In genomic region chr11:119947426-119947825, GRCm38 (mm10) we compare ENCODE assay signal across 26 mouse cellular contexts. TPM values are rescaled to one million over a fixed set of nuclear protein-coding genes. Genes with fewer than 3 reads are reported as not detected.
DNase-seq lines count a peak whose midpoint lies in the region; ATAC-seq and TF ChIP-seq lines count a peak whose summit lies in the region.
"Had no signal": no experiment of that assay in that cellular context is flagged by ENCODE, and none has a peak within 500 bp of the region (broad histone marks: within the 10 kb centered on the region; RNA-seq: fewer than 3 reads in every experiment).

No protein-coding gene starts in this region.

- no peak for TF ChIP-seq CTCF in left cerebral cortex, adult 2 months (IDR thresholded peaks at IDR 0.05)
- TF ChIP-seq CTCF in intestine, postnatal 0 days (IDR thresholded peaks at IDR 0.05; ENCODE audit: low read depth), result no peak

- no peaks in the 10 kb centered on the region for H3K36me3 ChIP-seq in liver, embryonic 13.5 days
- H3K36me3 ChIP-seq in liver, embryonic 16.5 days (ENCODE audit: control insufficient read depth, insufficient read depth), result no peaks in the 10 kb centered on the region
- H3K36me3 ChIP-seq in intestine, postnatal 0 days (ENCODE audit: control insufficient read depth, insufficient read depth), result no peaks in the 10 kb centered on the region
- H3K36me3 ChIP-seq: embryonic facial prominence, embryonic 12.5 days; embryonic facial prominence, embryonic 15.5 days; G1E; heart, embryonic 13.5 days had no signal

- H3K4me2 ChIP-seq in liver, embryonic 13.5 days, result no peak overlapping the region
- H3K4me2 ChIP-seq in liver, embryonic 16.5 days (ENCODE audit: low read depth, low read length), result 0 out of 2 replicates have a peak overlapping the region, but pooled peaks have one; percentile 14
- H3K4me2 ChIP-seq in intestine, postnatal 0 days (replicated peaks; ENCODE audit: low read depth), result no peak overlapping the region
- H3K4me2 ChIP-seq: embryonic facial prominence, embryonic 12.5 days; embryonic facial prominence, embryonic 15.5 days; heart, embryonic 13.5 days; hindbrain, embryonic 14.5 days had no signal

- no peak for DNase-seq in left cerebral cortex, adult 2 months (ENCODE audit: extremely low spot score in 1 of 2, low spot score in 2 of 2)
- no peak for DNase-seq in left cerebral cortex, adult 9 months (ENCODE audit: low spot score in 2 of 2)
- no peak for DNase-seq in liver, embryonic 13.5 days
- DNase-seq in lung, postnatal 4 days, result no peak
- DNase-seq: adrenal gland, postnatal 10 days; adrenal gland, postnatal 36 days; B cell, adult 2 months; cerebellum, adult 11 months; cerebellum, adult 2 months; cerebellum, adult 9-11 months; cerebellum, postnatal 25 days; forebrain, postnatal 0 days; gastrocnemius, postnatal 25 days; heart, adult 18-20 months; heart, postnatal 14 days; heart, postnatal 4 days had no signal

- H3K9ac ChIP-seq in liver, embryonic 13.5 days, result no peak overlapping the region
- H3K9ac ChIP-seq in liver, embryonic 16.5 days (ENCODE audit: low read depth, low read length), result peak overlapping the region; percentile 15; the same call in 1 of the 2 replicates
- H3K9ac ChIP-seq in intestine, postnatal 0 days (ENCODE audit: low read depth, low read length), result no peak overlapping the region
- H3K9ac ChIP-seq: embryonic facial prominence, embryonic 12.5 days; embryonic facial prominence, embryonic 15.5 days; forebrain, postnatal 0 days; hindbrain, embryonic 14.5 days had no signal

- peaks cover 69% of the 10 kb centered on the region for H3K4me1 ChIP-seq in liver, embryonic 13.5 days (replicated peaks)
- peaks cover 23% of the 10 kb centered on the region for H3K4me1 ChIP-seq in liver, embryonic 16.5 days (ENCODE audit: control insufficient read depth, low read depth, low read length)
- H3K4me1 ChIP-seq in intestine, postnatal 0 days (replicated peaks; ENCODE audit: control insufficient read depth, insufficient read depth, low read length), result peaks cover 16% of the 10 kb centered on the region

- ATAC-seq in liver, embryonic 13.5 days (ENCODE audit: low read depth), result no peak; the same call in 1 of the 2 replicates
- peak; percentile 55 for ATAC-seq in liver, embryonic 16.5 days (ENCODE audit: low read depth)
- no peak for ATAC-seq in intestine, postnatal 0 days
- ATAC-seq: forebrain, embryonic 14.5 days; forebrain, postnatal 0 days; hindbrain, postnatal 0 days; Patski had no signal

- H3K4me3 ChIP-seq in left cerebral cortex, adult 2 months, result peak overlapping the region; percentile 9
- no peak overlapping the region for H3K4me3 ChIP-seq in liver, embryonic 13.5 days (replicated peaks)
- no peak overlapping the region for H3K4me3 ChIP-seq in liver, embryonic 16.5 days (ENCODE audit: low read depth, low read length)
- no peak overlapping the region for H3K4me3 ChIP-seq in intestine, postnatal 0 days (ENCODE audit: low read depth, low read length)
- H3K4me3 ChIP-seq: embryonic facial prominence, embryonic 12.5 days; embryonic facial prominence, embryonic 15.5 days; heart, embryonic 13.5 days had no signal

- no peak overlapping the region for H3K27ac ChIP-seq in left cerebral cortex, adult 2 months
- H3K27ac ChIP-seq in liver, embryonic 13.5 days, result peak overlapping the region; percentile 40; the same call in 1 of the 2 replicates
- H3K27ac ChIP-seq in liver, embryonic 16.5 days (ENCODE audit: low read length), result peak overlapping the region; percentile 70
- H3K27ac ChIP-seq in intestine, postnatal 0 days (ENCODE audit: low read depth, low read length), result no peak overlapping the region
- H3K27ac ChIP-seq: embryonic facial prominence, embryonic 12.5 days; heart, embryonic 13.5 days; hindbrain, embryonic 14.5 days; hindbrain, postnatal 0 days had no signal

- intact Hi-C loops in left cerebral cortex, adult 2 months (cut with DNase I), result no loop called here

- no peaks in the 10 kb centered on the region for H3K9me3 ChIP-seq in liver, embryonic 13.5 days (replicated peaks)
- no peaks in the 10 kb centered on the region for H3K9me3 ChIP-seq in liver, embryonic 16.5 days (replicated peaks; ENCODE audit: control insufficient read depth, low read length)
- H3K9me3 ChIP-seq in intestine, postnatal 0 days (ENCODE audit: control insufficient read depth), result no peaks in the 10 kb centered on the region
- H3K9me3 ChIP-seq: embryonic facial prominence, embryonic 12.5 days; embryonic facial prominence, embryonic 15.5 days; G1E; heart, embryonic 13.5 days had no signal

- peaks cover 32% of the 10 kb centered on the region for H3K27me3 ChIP-seq in liver, embryonic 13.5 days
- H3K27me3 ChIP-seq in liver, embryonic 16.5 days (ENCODE audit: control insufficient read depth, insufficient read depth, low read depth, low read length), result peaks cover 26% of the 10 kb centered on the region
- no peaks in the 10 kb centered on the region for H3K27me3 ChIP-seq in intestine, postnatal 0 days (replicated peaks; ENCODE audit: control insufficient read depth, insufficient read depth, low read length)
- H3K27me3 ChIP-seq: embryonic facial prominence, embryonic 12.5 days; embryonic facial prominence, embryonic 15.5 days; Patski had no signal

- 89% methylated on average over 1 of the region's 1 CpGs for WGBS in liver, embryonic 13.5 days (ENCODE audit: insufficient replicate concordance)
- WGBS in liver, embryonic 16.5 days (ENCODE audit: insufficient replicate concordance), result 82% methylated on average over 1 of the region's 1 CpGs
- 97% methylated on average over 1 of the region's 1 CpGs for WGBS in intestine, postnatal 0 days

RNA-seq across cellular contexts. Expression of gene Baiap2, which starts 4.9 kb away (rescaled TPM):
- total RNA-seq in left cerebral cortex, adult 2 months (2021), result 100 to 1,000 TPM; 249 to 287 TPM
- 5.1 and 5.5 TPM in 2 replicates for polyA plus RNA-seq in liver, embryonic 13.5 days (2015; fragmentation: Nextera tagmentation; extraction: Ambion mirVana)
- 8.1 and 10.1 TPM in 2 replicates for polyA plus RNA-seq in liver, embryonic 16.5 days (2015; fragmentation: Nextera tagmentation; extraction: Ambion mirVana)
- polyA plus RNA-seq in intestine, postnatal 0 days (2015; fragmentation: Nextera tagmentation; extraction: Ambion mirVana), result 4.2 and 4.3 TPM in 2 replicates

RNA-seq across cellular contexts. Expression of gene Chmp6, which starts 34.2 kb away (rescaled TPM):
- 10 to 100 TPM; 37.2 to 43.6 TPM for total RNA-seq in left cerebral cortex, adult 2 months (2021)
- polyA plus RNA-seq in liver, embryonic 13.5 days (2015; fragmentation: Nextera tagmentation; extraction: Ambion mirVana), result 37.4 and 37.6 TPM in 2 replicates
- 23.5 and 25.4 TPM in 2 replicates for polyA plus RNA-seq in liver, embryonic 16.5 days (2015; fragmentation: Nextera tagmentation; extraction: Ambion mirVana)
- 121 and 123 TPM in 2 replicates for polyA plus RNA-seq in intestine, postnatal 0 days (2015; fragmentation: Nextera tagmentation; extraction: Ambion mirVana)

Comparison
In these comparisons a context has a peak if more than half of its experiments do, and no peak if none do; other contexts are left out.
1. H3K27ac ChIP-seq: peak in liver, embryonic 13.5 days (single experiment) and liver, embryonic 16.5 days (single experiment); none in left cerebral cortex, adult 2 months (single experiment) and intestine, postnatal 0 days (single experiment).